Mouse (Mus musculus) embryo, embryonic 10 days (tissue): ENCODE measurements at regions not wholly inside any gene's neighbourhood (a gene's known extent, or its start where the extent isn't known, plus 50 kb on each side); places are given as distances from the start of the nearest gene placed in this dataset.

Source experiments
- DNase-seq: peaks from one replicate; pipeline ENCODE4 v3.0.0-alpha.2; 2015; ENCODE audit warnings: low spot score

DNA sequence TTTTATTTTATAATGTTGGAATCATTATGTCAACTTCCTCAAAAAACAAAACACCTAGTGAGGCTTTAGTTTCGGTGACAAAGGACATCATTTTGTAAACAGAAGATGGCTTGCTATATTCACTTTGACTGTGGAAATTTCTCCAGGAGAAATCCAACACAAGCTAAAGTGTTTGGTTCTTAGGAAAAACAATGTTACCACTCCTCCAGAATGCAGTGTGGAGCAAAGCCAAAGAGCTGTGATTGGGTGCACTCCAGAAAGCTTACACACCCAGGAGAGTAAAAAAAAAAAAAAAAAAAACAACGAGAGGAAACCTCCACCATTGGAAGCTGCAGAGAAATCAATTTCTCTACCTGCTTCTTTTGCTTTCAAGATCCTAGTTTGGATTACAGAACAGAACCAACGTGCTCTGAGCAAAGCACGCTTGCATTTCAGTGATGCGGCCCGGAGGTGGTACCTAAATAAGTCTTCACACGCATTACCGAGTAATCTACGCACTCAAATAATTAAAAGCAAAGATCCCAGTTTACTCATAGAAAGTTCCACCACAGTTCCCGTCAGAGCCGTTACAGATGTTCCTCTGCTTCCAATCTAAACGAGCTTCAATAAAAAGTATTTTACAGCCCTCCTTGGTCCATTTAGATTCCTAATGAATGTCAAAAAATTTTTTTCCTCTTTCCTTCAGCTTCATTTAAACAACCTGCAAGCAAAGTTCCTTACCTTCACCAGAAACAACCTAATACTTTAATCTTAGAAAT, 199.5 kb upstream of the Gk2 start:
- DNase-seq = no peak

DNA sequence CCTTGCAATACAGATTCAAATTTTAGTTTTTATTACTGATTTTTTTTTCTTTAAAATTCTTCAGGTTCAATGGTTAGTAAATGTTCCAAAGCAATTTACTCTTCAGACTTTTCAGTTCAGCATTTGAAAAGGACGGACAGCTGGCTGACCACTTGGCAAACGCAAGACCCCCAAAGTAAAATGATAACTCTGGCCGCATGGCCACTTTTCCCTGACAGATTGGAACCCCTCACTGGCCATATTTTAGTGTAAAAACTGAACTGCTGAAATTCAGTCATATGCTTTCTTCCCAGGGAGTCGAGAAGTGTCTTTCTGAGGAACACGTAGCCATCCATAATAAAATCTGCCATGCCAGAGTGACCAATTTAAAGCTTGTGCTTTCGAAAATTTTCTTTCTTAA, 198.4 kb upstream of the Gk2 start:
- DNase-seq = no peak

DNA sequence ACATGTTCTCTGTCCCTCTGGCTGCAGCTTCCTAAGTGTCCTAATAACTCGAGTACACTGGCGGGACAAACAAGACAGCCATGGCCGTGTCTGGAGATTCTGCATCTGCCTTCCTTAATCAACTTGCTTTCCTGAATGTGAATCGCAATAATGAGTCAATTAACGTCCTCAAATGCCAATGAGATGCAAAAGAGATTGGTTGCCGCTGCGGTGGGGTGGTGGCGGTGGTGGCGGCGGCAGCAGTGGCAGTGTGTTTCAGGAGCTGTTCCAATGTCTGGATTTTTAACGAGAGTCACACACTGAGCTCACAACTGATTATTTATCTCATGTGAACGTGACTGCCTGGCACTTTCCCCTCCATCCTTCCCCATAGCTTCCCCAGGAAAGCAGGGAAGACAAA, 197.6 kb upstream of the Gk2 start:
- no peak for DNase-seq

DNA sequence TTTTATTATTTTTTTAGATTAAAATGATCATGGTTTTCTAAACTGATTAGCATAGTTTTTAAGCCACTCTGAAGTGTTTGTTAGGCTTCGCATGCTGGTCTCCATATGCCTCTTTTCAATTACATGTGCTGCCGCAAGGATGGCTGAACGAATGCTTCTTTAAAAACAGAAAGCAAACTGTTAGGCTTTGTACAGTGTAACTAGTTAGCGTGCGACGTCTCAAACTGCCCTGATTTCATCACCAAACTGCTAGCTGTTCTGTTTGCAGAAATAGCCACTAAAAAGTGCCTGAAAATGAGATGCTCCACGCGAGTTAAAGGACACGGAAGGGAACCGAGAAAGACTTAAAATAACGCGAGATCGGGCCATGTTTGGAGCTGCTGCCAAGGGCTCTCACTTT, 185.4 kb upstream of the Gk2 start:
- no peak for DNase-seq

DNA sequence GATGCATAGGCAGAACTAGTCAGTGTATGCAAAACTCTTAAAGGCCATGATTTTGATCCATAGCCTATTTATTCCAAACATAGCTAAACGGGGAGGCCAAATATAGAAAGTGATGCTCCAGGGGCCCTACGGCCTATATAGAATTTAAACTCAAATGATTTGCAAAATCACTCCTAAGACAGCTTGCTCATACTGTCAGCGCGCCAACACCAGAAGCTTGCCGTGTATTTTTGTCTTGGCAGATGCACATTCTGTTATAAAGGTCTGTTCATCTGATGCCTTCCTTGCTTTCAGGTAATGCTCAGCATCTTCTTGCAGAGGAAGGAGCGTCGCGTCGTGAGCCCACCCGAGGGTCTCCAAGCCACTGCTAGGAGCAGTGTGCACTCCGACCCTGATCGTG, 184.8 kb upstream of the Gk2 start:
- no peak for DNase-seq

- no peak for DNase-seq
These were observed 179.5 kb upstream of the Gk2 start for GRCm38 (mm10) chr5:97636357-97636756.

DNA sequence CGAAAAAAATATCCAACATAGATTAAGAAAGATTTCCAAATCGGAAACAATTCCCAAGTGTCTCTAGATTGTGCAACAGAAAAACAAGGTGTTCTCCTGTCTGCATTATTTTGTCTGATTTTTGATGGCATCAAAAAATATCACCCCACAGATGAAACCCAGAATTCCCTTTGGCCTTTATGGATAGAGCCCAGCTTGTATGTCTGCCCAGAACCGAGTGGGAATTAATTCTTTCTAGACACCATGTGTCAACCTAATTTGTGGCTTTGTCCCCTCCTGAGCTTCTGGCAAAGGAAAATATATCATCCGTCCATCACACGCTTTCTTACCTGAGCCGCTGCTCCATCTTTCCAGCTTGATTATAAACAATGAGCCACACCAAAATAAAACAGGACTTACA, 176.9 kb upstream of the Gk2 start:
- DNase-seq = no peak

DNA sequence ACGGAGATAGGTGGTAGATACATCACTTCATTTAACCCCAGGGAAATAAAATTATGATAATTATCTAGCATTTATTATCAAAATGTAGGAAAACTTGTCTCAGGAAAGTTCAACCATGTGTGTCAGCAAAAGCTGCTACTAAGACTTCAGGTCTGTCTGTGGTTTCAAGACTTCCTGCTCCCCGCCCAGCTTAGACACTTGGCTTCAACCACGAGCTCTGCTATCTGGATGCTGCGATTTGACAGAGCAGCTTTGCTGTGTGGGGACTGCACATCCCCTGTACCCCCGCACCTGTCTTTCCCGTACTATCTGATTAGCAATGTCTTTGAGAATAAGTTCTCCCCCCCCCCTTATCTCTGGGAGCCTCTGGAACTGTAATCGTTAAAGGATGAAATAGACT, 176.0 kb upstream of the Gk2 start:
- no peak for DNase-seq

DNA sequence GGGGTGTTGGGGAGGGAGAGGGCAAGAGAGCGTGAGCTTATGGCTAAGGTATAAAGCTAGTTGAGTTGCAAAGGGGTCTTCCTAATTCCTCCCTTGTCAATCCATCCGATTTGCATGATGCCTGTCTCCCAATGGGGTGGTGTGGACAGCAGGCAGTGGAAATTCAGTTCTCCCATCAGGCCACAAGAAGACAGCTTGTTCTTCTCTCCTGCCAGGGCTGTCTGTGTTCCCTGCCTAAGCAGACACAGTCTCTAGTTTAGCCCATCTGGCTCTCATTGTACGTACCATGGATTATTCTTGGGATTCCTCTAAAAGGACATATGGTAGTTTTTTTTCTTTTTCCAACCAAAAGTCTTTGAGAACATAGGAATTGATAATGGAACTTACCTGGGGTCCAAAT, 168.4 kb upstream of the Gk2 start:
- no peak for DNase-seq

- DNase-seq = no peak
These were observed 163.1 kb upstream of the Gk2 start for GRCm38 (mm10) chr5:97619890-97620289.

GRCm38 (mm10) chr5:97618411-97618810, 161.6 kb upstream of the Gk2 start:
- no peak for DNase-seq

- DNase-seq = no peak
These were observed 145.4 kb upstream of the Gk2 start for GRCm38 (mm10) chr5:97602176-97602575.

DNA sequence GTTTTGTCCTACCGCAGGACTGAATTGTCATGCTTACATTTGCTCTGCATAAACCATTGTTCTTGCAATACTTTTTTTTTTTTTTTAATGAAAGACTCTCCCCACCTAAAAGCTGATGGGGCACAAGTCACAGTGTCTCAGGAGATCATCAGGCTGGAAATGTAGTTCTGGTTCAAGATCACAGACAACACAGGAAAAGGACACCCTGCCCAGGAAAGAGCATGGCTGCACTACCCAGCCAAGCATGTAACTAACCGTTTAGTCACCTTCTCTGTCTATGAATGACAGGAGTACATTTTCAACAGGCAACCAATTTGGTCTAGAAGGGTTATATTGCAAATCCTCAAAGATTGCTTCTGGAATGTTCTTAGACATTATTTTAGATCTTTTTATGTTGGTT, 144.6 kb upstream of the Gk2 start:
- no peak for DNase-seq

DNA sequence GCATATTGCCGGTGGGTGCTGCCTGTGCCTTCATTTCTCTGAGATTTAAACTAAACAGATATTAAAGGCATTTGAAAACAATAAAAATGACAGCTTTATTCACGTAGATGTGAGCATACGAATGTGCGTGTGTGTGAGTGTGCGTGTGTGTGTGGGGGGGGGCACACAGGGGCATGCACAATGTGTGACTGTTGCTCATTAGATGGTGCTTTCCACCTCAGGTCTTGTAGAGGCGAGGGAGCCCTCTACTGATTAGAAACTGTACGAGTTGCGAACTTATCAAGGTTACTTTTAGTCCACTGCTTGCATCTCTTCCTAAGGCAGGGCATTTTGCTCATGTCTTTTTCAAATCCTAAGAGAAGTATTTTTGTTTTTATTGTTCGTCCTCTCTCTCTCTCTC, 141.9 kb upstream of the Gk2 start:
- DNase-seq = peak; percentile 14

DNA sequence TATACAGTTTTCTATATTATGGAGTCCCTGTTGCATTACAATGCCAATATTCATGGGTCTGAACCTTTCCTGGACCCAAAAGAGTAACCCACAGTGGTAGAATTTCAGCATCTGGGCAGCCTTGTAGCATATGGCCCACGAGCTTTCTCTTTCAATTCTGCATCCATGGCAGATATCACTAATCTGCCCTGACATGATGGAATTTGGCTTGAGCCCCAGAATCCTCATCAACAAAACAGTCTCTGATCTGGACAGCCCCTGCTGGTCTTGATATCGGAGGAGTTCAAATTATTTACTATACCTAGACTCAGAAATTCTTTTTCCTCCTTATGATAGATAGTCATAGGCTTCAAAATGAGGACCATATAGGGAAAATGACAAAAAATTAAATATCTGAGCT, 139.1 kb upstream of the Gk2 start:
- DNase-seq = no peak

DNA sequence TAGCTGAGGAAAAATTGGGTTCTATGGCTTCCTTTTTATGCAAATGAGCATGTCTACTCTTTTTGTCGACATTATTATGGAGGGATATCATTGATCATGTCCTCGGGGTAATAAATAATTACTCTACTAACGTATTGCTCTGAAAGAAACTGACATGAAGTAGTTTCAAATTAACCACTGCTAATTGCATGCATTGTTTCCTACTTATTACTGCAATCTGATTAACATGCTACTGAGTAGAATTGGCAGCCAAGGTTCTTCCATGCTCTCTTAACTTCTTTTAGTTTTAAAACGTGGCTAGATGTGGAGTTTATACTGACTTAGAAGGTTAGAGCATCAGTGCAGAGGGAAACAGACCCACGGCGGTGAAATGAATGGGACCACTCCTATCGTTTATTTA, 137.3 kb upstream of the Gk2 start:
- no peak for DNase-seq

GRCm38 (mm10) chr5:97582509-97582908, 125.7 kb upstream of the Gk2 start:
- DNase-seq = no peak

- no peak for DNase-seq
These were observed 108.7 kb upstream of the Gk2 start for GRCm38 (mm10) chr5:97565486-97565885.

DNA sequence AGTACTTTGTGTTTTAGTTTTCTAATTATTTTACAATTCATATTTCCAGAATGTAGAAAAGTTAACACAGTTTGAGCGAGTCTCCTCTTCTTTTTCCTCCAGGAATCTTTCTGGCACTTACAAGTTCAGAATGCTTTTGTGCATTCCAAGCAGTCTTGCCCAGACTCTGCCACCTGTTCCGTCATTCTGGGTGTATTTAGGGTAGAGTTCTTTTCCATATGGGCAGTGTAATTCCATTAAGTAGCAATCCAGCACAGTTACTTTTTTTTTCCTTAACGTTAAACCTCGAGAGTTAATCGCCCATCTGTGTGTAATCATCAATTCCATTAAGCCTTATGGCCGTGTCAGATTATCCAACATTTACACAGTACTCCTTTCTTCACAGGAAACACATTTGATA, 106.9 kb upstream of the Gk2 start:
- DNase-seq = no peak

DNA sequence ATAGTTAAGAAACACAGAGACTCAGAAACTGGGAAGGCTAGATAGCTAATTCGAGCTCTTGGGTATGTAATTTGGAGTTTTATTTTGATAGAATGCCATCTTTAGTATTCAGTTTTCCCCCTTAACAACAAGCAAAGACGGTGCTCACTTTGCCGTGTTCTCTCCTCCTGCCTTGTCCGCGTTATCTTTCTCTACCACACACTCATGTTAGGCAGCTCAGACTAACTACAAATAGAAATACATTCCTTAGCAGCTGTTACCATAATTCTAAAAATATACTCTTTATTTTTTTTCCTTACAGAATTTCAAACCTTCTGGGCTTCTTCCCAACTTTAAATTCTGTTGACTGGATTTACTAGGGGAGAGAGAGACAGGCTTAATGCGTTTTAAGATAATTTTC, 97.5 kb upstream of the Gk2 start:
- no peak for DNase-seq

GRCm38 (mm10) chr5:97553122-97553521, 96.3 kb upstream of the Gk2 start:
- peak; percentile 6 for DNase-seq

DNA sequence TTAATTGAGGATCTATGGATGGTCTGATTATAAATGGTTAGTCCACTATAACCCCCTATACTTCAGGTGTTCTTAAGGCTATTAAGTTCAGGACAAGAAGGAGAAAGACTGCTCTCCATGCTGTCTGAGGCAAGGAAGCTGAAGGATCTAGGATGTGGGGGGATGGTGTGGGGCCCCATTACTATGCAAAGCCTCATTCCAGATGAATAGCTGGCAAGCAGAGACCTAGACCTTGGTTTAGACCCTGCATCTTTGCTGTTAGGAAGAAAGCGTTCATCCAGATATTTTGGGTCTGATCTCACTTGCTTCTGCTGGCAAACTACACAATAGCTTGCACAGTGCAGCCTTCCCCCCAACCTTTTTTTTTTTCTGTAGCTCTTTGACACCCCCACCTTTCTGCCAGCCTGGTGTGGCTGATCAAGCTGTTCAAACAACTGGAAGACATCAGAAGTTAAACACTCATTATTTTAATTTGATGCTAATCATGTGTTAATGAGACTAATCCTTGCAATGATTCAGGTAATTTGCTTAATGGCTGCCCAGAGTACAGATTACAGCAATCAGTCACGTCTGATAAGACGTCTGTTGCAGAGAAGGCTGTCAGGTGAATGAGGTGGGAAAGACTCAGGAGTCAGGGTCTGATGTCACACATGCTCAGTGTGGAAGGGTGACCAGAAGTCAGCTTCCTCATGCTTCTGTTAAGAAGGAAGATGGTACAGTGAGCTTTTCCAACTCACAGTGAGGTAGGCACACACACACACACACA, 80.9 kb upstream of the Gk2 start:
- no peak for DNase-seq

DNA sequence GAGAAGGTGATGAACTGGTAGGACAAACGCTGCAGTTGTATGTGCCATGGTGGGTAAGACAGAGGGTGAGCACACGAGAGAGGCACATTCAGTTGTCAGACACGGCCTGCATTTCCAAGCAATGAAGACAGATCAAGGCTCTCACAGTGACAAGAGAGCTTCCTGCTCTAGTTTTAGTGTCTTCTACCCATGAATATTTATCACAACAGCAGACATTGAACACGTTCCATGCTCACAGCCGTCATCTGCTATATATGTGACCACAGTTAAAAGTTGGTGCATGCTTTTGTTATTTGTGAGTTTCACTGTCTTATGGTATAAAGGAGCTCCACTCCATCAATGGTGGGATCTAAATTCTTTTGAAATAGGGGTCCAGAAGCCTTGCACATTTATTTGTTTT, 76.9 kb upstream of the Gk2 start:
- DNase-seq = no peak

GRCm38 (mm10) chr5:97527555-97527954, 70.7 kb upstream of the Gk2 start:
- DNase-seq = no peak
